Mouse (Mus musculus): ENCODE measurements at regions not wholly inside any gene's neighbourhood (a gene's known extent, or its start where the extent isn't known, plus 50 kb on each side); places are given as distances from the start of the nearest gene placed in this dataset.
A peak's percentile ranks its signal among the peaks of the same experiment; 100 is the strongest.

DNA sequence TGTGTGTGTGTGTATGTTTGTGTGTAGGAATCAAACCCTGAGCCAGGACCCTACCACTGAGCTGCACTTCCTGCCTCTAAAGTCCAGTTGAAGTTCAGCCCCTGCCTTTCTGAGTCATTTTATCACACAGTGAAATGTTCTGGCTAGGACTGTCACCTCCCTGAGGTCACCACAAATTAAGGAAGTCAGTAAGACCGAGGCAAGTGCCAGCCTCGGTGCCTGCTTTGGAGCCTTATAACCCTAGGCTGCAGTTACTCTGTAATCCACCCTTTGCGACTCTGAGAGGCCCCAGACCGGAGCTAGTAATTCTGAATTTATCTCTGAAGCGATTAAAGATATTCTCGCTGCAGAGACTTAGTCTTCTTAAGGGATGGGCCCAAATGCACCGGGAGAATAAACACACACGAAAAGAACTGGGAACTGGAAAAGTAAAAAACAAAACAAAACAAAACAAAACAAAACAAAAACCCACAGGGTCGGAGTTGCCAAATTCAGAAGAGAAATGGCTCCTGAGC lies 118.8 kb upstream of the Hes1 start:
- no peaks in the 10 kb centered on the region for H3K27me3 ChIP-seq (replicated peaks; ENCODE audit: insufficient read depth, low read length)
- H3K9ac ChIP-seq (replicated peaks; ENCODE audit: low read depth): peak overlapping the region; percentile 54; the same call in 1 of the 2 replicates
- TF ChIP-seq CTCF (IDR thresholded peaks at IDR 0.05): no peak
- no peak; the same call in 1 of the 2 replicates for TF ChIP-seq EP300 (IDR thresholded peaks at IDR 0.05)
- H3K4me3 ChIP-seq (ENCODE audit: low read depth, low read length): peak overlapping the region; percentile 20
- 4% methylated on average over 9 of the region's 9 CpGs for WGBS
- DNase-seq (ENCODE audit: low spot score): peak; percentile 76
- peak overlapping the region; percentile 60 for H3K4me2 ChIP-seq (replicated peaks; ENCODE audit: low read depth, low read length)
- H3K9me3 ChIP-seq (ENCODE audit: low read length): no peaks in the 10 kb centered on the region
- H3K4me1 ChIP-seq (ENCODE audit: insufficient read depth, low read depth, low read length): peaks cover 22% of the 10 kb centered on the region
- ATAC-seq: peak; percentile 34
- H3K27ac ChIP-seq (ENCODE audit: low read length): peak overlapping the region; percentile 94
- H3K36me3 ChIP-seq (ENCODE audit: insufficient read depth, low read length): no peaks in the 10 kb centered on the region

GRCm38 (mm10) chr16:29945891-29946598 lies 118.1 kb upstream of the Hes1 start:
- peak overlapping the region; percentile 60 for H3K4me2 ChIP-seq (replicated peaks; ENCODE audit: low read depth, low read length)
- H3K9ac ChIP-seq (replicated peaks; ENCODE audit: low read depth): peak overlapping the region; percentile 54; the same call in 1 of the 2 replicates
- WGBS: 2% methylated on average over 39 of the region's 39 CpGs
- no peaks in the 10 kb centered on the region for H3K27me3 ChIP-seq (replicated peaks; ENCODE audit: insufficient read depth, low read length)
- peak; percentile 94 for ATAC-seq
- DNase-seq (ENCODE audit: low spot score): peak; percentile 94
- no peaks in the 10 kb centered on the region for H3K9me3 ChIP-seq (ENCODE audit: low read length)
- H3K4me3 ChIP-seq (ENCODE audit: low read depth, low read length): peak overlapping the region; percentile 20
- H3K36me3 ChIP-seq (ENCODE audit: insufficient read depth, low read length): no peaks in the 10 kb centered on the region
- H3K27ac ChIP-seq (ENCODE audit: low read length): peak overlapping the region; percentile 94
- TF ChIP-seq EP300 (IDR thresholded peaks at IDR 0.05) (peak; percentile 83), CTCF (IDR thresholded peaks at IDR 0.05) (peak; percentile 11; the same call in 1 of the 2 replicates)
- peaks cover 22% of the 10 kb centered on the region for H3K4me1 ChIP-seq (ENCODE audit: insufficient read depth, low read depth, low read length)

DNA sequence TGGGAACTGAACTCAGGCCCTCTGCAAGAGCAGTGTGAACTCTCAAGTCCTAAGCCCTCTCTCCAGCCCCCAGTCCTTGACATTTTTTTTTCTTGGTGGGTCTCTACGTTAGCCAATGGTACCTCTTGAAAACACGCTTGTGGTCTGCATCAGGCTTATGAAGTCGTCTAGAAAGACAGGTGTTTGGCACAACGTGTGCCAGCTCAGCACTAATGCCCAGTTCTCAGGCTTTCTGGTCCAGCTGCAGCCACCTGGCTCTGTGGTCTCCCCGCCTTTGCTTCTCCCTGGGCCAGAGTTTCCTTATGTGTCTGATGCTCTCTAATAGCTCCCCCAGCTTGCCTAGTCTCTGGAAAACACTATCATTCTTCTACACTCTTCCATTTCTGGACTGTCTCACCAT lies 117.2 kb upstream of the Hes1 start:
- 61% methylated on average over 5 of the region's 5 CpGs for WGBS
- H3K4me2 ChIP-seq (replicated peaks; ENCODE audit: low read depth, low read length): no peak overlapping the region
- DNase-seq (ENCODE audit: low spot score) (peak; percentile 28), ATAC-seq (no peak)
- no peaks in the 10 kb centered on the region for H3K27me3 ChIP-seq (replicated peaks; ENCODE audit: insufficient read depth, low read length)
- no peaks in the 10 kb centered on the region for H3K36me3 ChIP-seq (ENCODE audit: insufficient read depth, low read length)
- no peaks in the 10 kb centered on the region for H3K9me3 ChIP-seq (ENCODE audit: low read length)
- H3K4me1 ChIP-seq (ENCODE audit: insufficient read depth, low read depth, low read length): peaks cover 22% of the 10 kb centered on the region
- TF ChIP-seq CTCF (IDR thresholded peaks at IDR 0.05) (no peak), EP300 (IDR thresholded peaks at IDR 0.05) (no peak)
- no peak overlapping the region for H3K9ac ChIP-seq (replicated peaks; ENCODE audit: low read depth)
- H3K4me3 ChIP-seq (ENCODE audit: low read depth, low read length): no peak overlapping the region
- H3K27ac ChIP-seq (ENCODE audit: low read length): no peak overlapping the region

GRCm38 (mm10) chr16:29947670-29948069 lies 116.5 kb upstream of the Hes1 start:
- WGBS: 45% methylated on average over 5 of the region's 5 CpGs
- H3K9ac ChIP-seq (replicated peaks; ENCODE audit: low read depth): no peak overlapping the region
- no peak overlapping the region for H3K4me3 ChIP-seq (ENCODE audit: low read depth, low read length)
- H3K4me1 ChIP-seq (ENCODE audit: insufficient read depth, low read depth, low read length): peaks cover 22% of the 10 kb centered on the region
- no peak overlapping the region for H3K4me2 ChIP-seq (replicated peaks; ENCODE audit: low read depth, low read length)
- 0 out of 2 replicates have a peak overlapping the region, but pooled peaks have one; percentile 4 for H3K27ac ChIP-seq (ENCODE audit: low read length)
- H3K36me3 ChIP-seq (ENCODE audit: insufficient read depth, low read length): no peaks in the 10 kb centered on the region
- ATAC-seq (no peak), DNase-seq (ENCODE audit: low spot score) (peak; percentile 77)
- H3K9me3 ChIP-seq (ENCODE audit: low read length): no peaks in the 10 kb centered on the region
- no peak for TF ChIP-seq CTCF (IDR thresholded peaks at IDR 0.05)
- peak; percentile 67; the same call in 1 of the 2 replicates for TF ChIP-seq EP300 (IDR thresholded peaks at IDR 0.05)
- no peaks in the 10 kb centered on the region for H3K27me3 ChIP-seq (replicated peaks; ENCODE audit: insufficient read depth, low read length)

- no peak overlapping the region for H3K27ac ChIP-seq (ENCODE audit: low read length)
- 46% methylated on average over 9 of the region's 9 CpGs for WGBS
- H3K4me3 ChIP-seq (ENCODE audit: low read depth, low read length): no peak overlapping the region
- H3K4me2 ChIP-seq (replicated peaks; ENCODE audit: low read depth, low read length): no peak overlapping the region
- TF ChIP-seq EP300 (IDR thresholded peaks at IDR 0.05) (no peak), CTCF (IDR thresholded peaks at IDR 0.05) (no peak)
- DNase-seq (ENCODE audit: low spot score) (no peak), ATAC-seq (no peak)
- H3K9me3 ChIP-seq (ENCODE audit: low read length): no peaks in the 10 kb centered on the region
- H3K4me1 ChIP-seq (ENCODE audit: insufficient read depth, low read depth, low read length): peaks cover 12% of the 10 kb centered on the region
- H3K36me3 ChIP-seq (ENCODE audit: insufficient read depth, low read length): no peaks in the 10 kb centered on the region
- H3K9ac ChIP-seq (replicated peaks; ENCODE audit: low read depth): no peak overlapping the region
- no peaks in the 10 kb centered on the region for H3K27me3 ChIP-seq (replicated peaks; ENCODE audit: insufficient read depth, low read length)
Observed at GRCm38 (mm10) chr16:29950136-29950535, 114.0 kb upstream of the Hes1 start.

- H3K36me3 ChIP-seq (ENCODE audit: insufficient read depth, low read length): no peaks in the 10 kb centered on the region
- peaks cover 5% of the 10 kb centered on the region; the same call in 1 of the 2 replicates for H3K4me1 ChIP-seq (ENCODE audit: insufficient read depth, low read depth, low read length)
- H3K4me3 ChIP-seq (ENCODE audit: low read depth, low read length): no peak overlapping the region
- no peak overlapping the region for H3K9ac ChIP-seq (replicated peaks; ENCODE audit: low read depth)
- ATAC-seq (no peak), DNase-seq (ENCODE audit: low spot score) (no peak)
- H3K27ac ChIP-seq (ENCODE audit: low read length): no peak overlapping the region
- no peaks in the 10 kb centered on the region for H3K9me3 ChIP-seq (ENCODE audit: low read length)
- no peak overlapping the region for H3K4me2 ChIP-seq (replicated peaks; ENCODE audit: low read depth, low read length)
- no peak for TF ChIP-seq EP300 (IDR thresholded peaks at IDR 0.05)
- TF ChIP-seq CTCF (IDR thresholded peaks at IDR 0.05): no peak
- no peaks in the 10 kb centered on the region for H3K27me3 ChIP-seq (replicated peaks; ENCODE audit: insufficient read depth, low read length)
- WGBS: 95% methylated on average over 4 of the region's 4 CpGs
Observed at GRCm38 (mm10) chr16:29950791-29951190, 113.4 kb upstream of the Hes1 start.
